Mouse (Mus musculus) intestine, embryonic 14.5 days (tissue): ENCODE results near the gene Etfbkmt. TPM values are rescaled to one million over a fixed set of nuclear protein-coding genes. Genes with fewer than 3 reads are reported as not detected.

Experiments
- ATAC-seq: fragments of 200-750 bp; cut with Nextera tagmentation; replicated peaks from 2 replicates; pipeline ENCODE4 v1.8.0; 2017; ENCODE audit warnings: low read depth, moderate number of reproducible peaks, moderate TSS enrichment, moderate library complexity; ENCODE audit not compliant: low FRiP score, low TSS enrichment
- DNase-seq: peaks from one replicate; pipeline ENCODE4 v3.0.0-alpha.2; 2018; ENCODE audit warnings: low spot score
- H3K27ac ChIP-seq: fragments of 300-500 bp; sonication (generic); 2 replicates; pipeline ENCODE4 v1.5.1; 2014; ENCODE audit warnings: low read depth, mild to moderate bottlenecking, control low read depth
- H3K27me3 ChIP-seq: fragments of 300-500 bp; sonication (generic); replicated peaks from 2 replicates; pipeline ENCODE4 v1.6.1; 2014; ENCODE audit warnings: low read length, control low read depth; ENCODE audit not compliant: control insufficient read depth, insufficient read depth
- H3K36me3 ChIP-seq: fragments of 300-500 bp; sonication (generic); 2 replicates; pipeline ENCODE4 v1.6.1; 2014; ENCODE audit warnings: low read length, control low read depth; ENCODE audit not compliant: control insufficient read depth, insufficient read depth
- H3K4me1 ChIP-seq: fragments of 300-500 bp; sonication (generic); replicated peaks from 2 replicates; pipeline ENCODE4 v1.6.1; 2014; ENCODE audit warnings: low read length, control low read depth, mixed read lengths; ENCODE audit not compliant: control insufficient read depth, insufficient read depth
- H3K4me2 ChIP-seq: fragments of 300-500 bp; sonication (generic); 2 replicates; pipeline ENCODE4 v1.6.1; 2014; ENCODE audit warnings: low read length
- H3K4me3 ChIP-seq: fragments of 300-500 bp; sonication (generic); 2 replicates; pipeline ENCODE4 v1.5.1; 2014; ENCODE audit warnings: low read depth, low read length, control low read depth, mixed read lengths
- H3K9ac ChIP-seq: fragments of 300-500 bp; sonication (generic); 2 replicates; pipeline ENCODE4 v1.6.1; 2014; ENCODE audit warnings: mild to moderate bottlenecking, low read length
- H3K9me3 ChIP-seq: fragments of 300-500 bp; sonication (generic); 2 replicates; pipeline ENCODE4 v1.6.1; 2016; ENCODE audit warnings: low read length, control low read depth; ENCODE audit not compliant: control insufficient read depth
- WGBS: fragments of 180-500 bp; shearing (Covaris S2); extraction: QIAGEN DNeasy Blood & Tissue Kit; methylation state at CpG from one replicate; pipeline ENCODE4 v1.1.7; 2014; 5-methylcytosine and 5-hydroxymethylcytosine counted together
- polyA plus RNA-seq: library from polyadenylated mRNA; unstranded; fragments of >200 nt; fragmentation: Nextera tagmentation; extraction: Ambion mirVana; gene quantifications from 2 replicates; pipeline ENCODE4 v1.2.1, GENCODE M21; 2014

The Etfbkmt gene
- polyA plus RNA-seq, 1 experiment from 2014 or later = 15.7 TPM

- 31% methylated on average over 3 of the region's 3 CpGs for WGBS
- Histone ChIP-seq H3K27ac (no peak overlapping the region), H3K4me2 (no peak overlapping the region), H3K9me3 (no peaks in the 10 kb centered on the region), H3K36me3 (no peaks in the 10 kb centered on the region), H3K9ac (no peak overlapping the region), H3K4me1 (0 out of 2 replicates have a peak, but pooled peaks cover 2% of the 10 kb centered on the region), H3K27me3 (no peaks in the 10 kb centered on the region), H3K4me3 (no peak overlapping the region)
- ATAC-seq (no peak), DNase-seq (no peak)
Observed at GRCm38 (mm10) chr6:149197116-149197515, 57.5 kb downstream of the Etfbkmt start.

- H3K4me2 ChIP-seq = no peak overlapping the region
- no peaks in the 10 kb centered on the region for H3K27me3 ChIP-seq
- H3K27ac ChIP-seq = no peak overlapping the region
Observed at GRCm38 (mm10) chr6:149198572-149198971, 58.9 kb downstream of the Etfbkmt start.

More at GRCm38 (mm10) chr6:149198572-149198971, 58.9 kb downstream of the Etfbkmt start:
- DNase-seq (no peak), ATAC-seq (no peak)
- H3K36me3 ChIP-seq = no peaks in the 10 kb centered on the region
- H3K4me1 ChIP-seq = 0 out of 2 replicates have a peak, but pooled peaks cover 2% of the 10 kb centered on the region
- H3K4me3 ChIP-seq = no peak overlapping the region
- no peaks in the 10 kb centered on the region for H3K9me3 ChIP-seq
- H3K9ac ChIP-seq = no peak overlapping the region

Other genes starting within 250 kb of the Etfbkmt start
- 11.4 and 13.7 TPM in 2 replicates for gene Caprin2, start 243.6 kb upstream of the Etfbkmt start, polyA plus RNA-seq
- 131 and 150 TPM in 2 replicates for gene Sinhcaf, start 193.4 kb upstream of the Etfbkmt start, polyA plus RNA-seq
- 13.2 TPM in 2 replicates for gene Dennd5b, start 38.2 kb upstream of the Etfbkmt start, polyA plus RNA-seq
- not detected in 2 replicates for gene Gm10203, start 9.7 kb upstream of the Etfbkmt start, polyA plus RNA-seq
- 26.7 and 29.8 TPM in 2 replicates for gene Amn1, start 48.9 kb downstream of the Etfbkmt start, polyA plus RNA-seq
- gene Resf1, start 169.6 kb downstream of the Etfbkmt start, polyA plus RNA-seq = 45.9 and 53.6 TPM in 2 replicates